Mouse (Mus musculus) forebrain, embryonic 16.5 days (tissue): ENCODE data around the gene Gm11032. TPM values are rescaled to one million over a fixed set of nuclear protein-coding genes. Genes with fewer than 3 reads are reported as not detected.
"Not testable (repeated sequence)": the region's sequence is repeated elsewhere in the genome, so short reads cannot be mapped to it uniquely, and the experiment has no call there.

Experiments used
- ATAC-seq: fragments of 200-750 bp; cut with Nextera tagmentation; 2 replicates; pipeline ENCODE4 v1.8.0; 2017; ENCODE audit warnings: mild to moderate bottlenecking, moderate library complexity
- H3K27ac ChIP-seq: fragments of 300-500 bp; sonication (generic); 2 replicates; pipeline ENCODE4 v1.5.1; 2014; ENCODE audit warnings: low read length, control low read depth
- H3K27me3 ChIP-seq: fragments of 300-500 bp; sonication (generic); replicated peaks from 2 replicates; pipeline ENCODE4 v1.6.1; 2014; ENCODE audit warnings: low read length; ENCODE audit not compliant: control insufficient read depth, insufficient read depth
- H3K36me3 ChIP-seq: fragments of 300-500 bp; sonication (generic); 2 replicates; pipeline ENCODE4 v1.6.1; 2014; ENCODE audit not compliant: control insufficient read depth, insufficient read depth
- H3K4me1 ChIP-seq: fragments of 300-500 bp; sonication (generic); replicated peaks from 2 replicates; pipeline ENCODE4 v1.6.1; 2014; ENCODE audit warnings: low read length; ENCODE audit not compliant: control insufficient read depth, insufficient read depth
- H3K4me2 ChIP-seq: fragments of 300-500 bp; sonication (generic); 2 replicates; pipeline ENCODE4 v1.6.1; 2014; ENCODE audit warnings: mild to moderate bottlenecking, low read length, control low read depth
- H3K4me3 ChIP-seq: fragments of 300-500 bp; sonication (generic); replicated peaks from 2 replicates; pipeline ENCODE4 v1.5.1; 2014; ENCODE audit warnings: mild to moderate bottlenecking, low read length, control low read depth
- H3K9ac ChIP-seq: fragments of 300-500 bp; sonication (generic); replicated peaks from 2 replicates; pipeline ENCODE4 v1.6.1; 2014; ENCODE audit warnings: low read depth, low read length, control low read depth
- H3K9me3 ChIP-seq: fragments of 300-500 bp; sonication (generic); 2 replicates; pipeline ENCODE4 v1.6.1; 2016; ENCODE audit warnings: low read length; ENCODE audit not compliant: control insufficient read depth
- WGBS: fragments of 180-500 bp; shearing (Covaris S2); extraction: QIAGEN DNeasy Blood & Tissue Kit; methylation state at CpG from one replicate; pipeline ENCODE4 v1.1.7; 2014; 5-methylcytosine and 5-hydroxymethylcytosine counted together
- polyA plus RNA-seq: library from polyadenylated mRNA; unstranded; fragments of >200 nt; fragmentation: Nextera tagmentation; extraction: Ambion mirVana; gene quantifications from 2 replicates; pipeline ENCODE4 v1.2.1, GENCODE M21; 2015

The Gm11032 gene
- not detected in 2 replicates for polyA plus RNA-seq

- Histone ChIP-seq H3K4me1 (no peaks in the 10 kb centered on the region), H3K36me3 (no peaks in the 10 kb centered on the region), H3K9me3 (no peaks in the 10 kb centered on the region), H3K9ac (no peak within 1 kb of the TSS), H3K4me3 (no peak within 1 kb of the TSS), H3K27me3 (no peaks in the 10 kb centered on the region), H3K27ac (no peak within 1 kb of the TSS), H3K4me2 (no peak within 1 kb of the TSS)
- ATAC-seq = no peak
- WGBS = 88% methylated on average over 16 of the region's 16 CpGs
Measured at GRCm38 (mm10) chr11:4620017-4620485, at the start of gene Gm11032. TSS of gene Gm11032 (plus strand) at chr11:4620067.

- Histone ChIP-seq H3K4me1 (0 out of 2 replicates have a peak, but pooled peaks cover 3% of the 10 kb centered on the region), H3K4me3 (no peak overlapping the region), H3K36me3 (no peaks in the 10 kb centered on the region), H3K9me3 (no peaks in the 10 kb centered on the region), H3K27ac (no peak overlapping the region), H3K9ac (no peak overlapping the region), H3K4me2 (no peak overlapping the region), H3K27me3 (no peaks in the 10 kb centered on the region)
- WGBS = 66% methylated on average over 4 of the region's 4 CpGs
- ATAC-seq = 0 out of 2 replicates have a peak, but pooled peaks have one; percentile 38
Measured at GRCm38 (mm10) chr11:4571491-4571901, 48.4 kb upstream of the Gm11032 start.

GRCm38 (mm10) chr11:4576090-4576732, 43.7 kb upstream of the Gm11032 start:
- WGBS = 96% methylated on average over 2 of the region's 2 CpGs
- not testable (repeated sequence) for ATAC-seq, H3K9me3 ChIP-seq, H3K4me2 ChIP-seq, H3K27me3 ChIP-seq, H3K9ac ChIP-seq, H3K4me1 ChIP-seq, H3K36me3 ChIP-seq, H3K27ac ChIP-seq, H3K4me3 ChIP-seq

GRCm38 (mm10) chr11:4577079-4577478, 42.8 kb upstream of the Gm11032 start:
- H3K9me3 ChIP-seq = no peaks in the 10 kb centered on the region
- no peak overlapping the region for H3K4me3 ChIP-seq
- 94% methylated on average over 2 of the region's 2 CpGs for WGBS
- no peak for ATAC-seq
- no peak overlapping the region for H3K27ac ChIP-seq
- H3K4me1 ChIP-seq = no peaks in the 10 kb centered on the region; the same call in 1 of the 2 replicates
- H3K4me2 ChIP-seq = no peak overlapping the region
- no peaks in the 10 kb centered on the region for H3K27me3 ChIP-seq
- H3K9ac ChIP-seq = no peak overlapping the region
- H3K36me3 ChIP-seq = no peaks in the 10 kb centered on the region

GRCm38 (mm10) chr11:4578682-4579081, 41.2 kb upstream of the Gm11032 start:
- 71% methylated on average over 2 of the region's 2 CpGs for WGBS
- Histone ChIP-seq H3K4me3 (no peak overlapping the region), H3K27ac (no peak overlapping the region), H3K36me3 (no peaks in the 10 kb centered on the region), H3K4me1 (no peaks in the 10 kb centered on the region; the same call in 1 of the 2 replicates), H3K4me2 (no peak overlapping the region), H3K27me3 (no peaks in the 10 kb centered on the region), H3K9me3 (no peaks in the 10 kb centered on the region), H3K9ac (no peak overlapping the region)
- no peak for ATAC-seq

- Histone ChIP-seq H3K36me3 (no peaks in the 10 kb centered on the region), H3K9ac (no peak overlapping the region), H3K4me2 (no peak overlapping the region), H3K4me1 (peaks cover 14% of the 10 kb centered on the region), H3K4me3 (no peak overlapping the region), H3K27ac (no peak overlapping the region), H3K27me3 (no peaks in the 10 kb centered on the region), H3K9me3 (no peaks in the 10 kb centered on the region)
- no peak for ATAC-seq
- WGBS = 91% methylated on average over 4 of the region's 4 CpGs
Measured at GRCm38 (mm10) chr11:4591811-4592210, 28.1 kb upstream of the Gm11032 start.

GRCm38 (mm10) chr11:4593491-4593848, 26.4 kb upstream of the Gm11032 start:
- H3K4me2 ChIP-seq = peak overlapping the region; percentile 56
- no peaks in the 10 kb centered on the region for H3K9me3 ChIP-seq
- WGBS = 15% methylated on average over 5 of the region's 5 CpGs
- H3K4me3 ChIP-seq = peak overlapping the region; percentile 98
- no peaks in the 10 kb centered on the region for H3K36me3 ChIP-seq
- H3K4me1 ChIP-seq = peaks cover 14% of the 10 kb centered on the region
- no peak overlapping the region for H3K27ac ChIP-seq
- peak overlapping the region; percentile 99 for H3K9ac ChIP-seq
- H3K27me3 ChIP-seq = no peaks in the 10 kb centered on the region
- no peak for ATAC-seq

GRCm38 (mm10) chr11:4593849-4594607, 25.8 kb upstream of the Gm11032 start:
- peak; percentile 90 for ATAC-seq
- Histone ChIP-seq H3K4me2 (peak overlapping the region; percentile 56), H3K27me3 (no peaks in the 10 kb centered on the region), H3K4me3 (peak overlapping the region; percentile 98), H3K27ac (peak overlapping the region; percentile 95), H3K9me3 (no peaks in the 10 kb centered on the region), H3K4me1 (peaks cover 14% of the 10 kb centered on the region), H3K36me3 (no peaks in the 10 kb centered on the region), H3K9ac (peak overlapping the region; percentile 99)
- WGBS = 1% methylated on average over 42 of the region's 45 CpGs

GRCm38 (mm10) chr11:4594608-4595500, 25.0 kb upstream of the Gm11032 start, which contains the start of gene Mtmr3:
TSS of gene Mtmr3 (minus strand) at chr11:4594863.
- H3K27me3 ChIP-seq = no peaks in the 10 kb centered on the region
- ATAC-seq = peak; percentile 93
- H3K4me1 ChIP-seq = peaks cover 14% of the 10 kb centered on the region
- peak within 1 kb of the TSS; percentile 99 for H3K9ac ChIP-seq
- H3K4me2 ChIP-seq = peak within 1 kb of the TSS; percentile 56
- peak within 1 kb of the TSS; percentile 98 for H3K4me3 ChIP-seq
- H3K27ac ChIP-seq = peak within 1 kb of the TSS; percentile 95
- H3K36me3 ChIP-seq = no peaks in the 10 kb centered on the region
- no peaks in the 10 kb centered on the region for H3K9me3 ChIP-seq
- WGBS = 5% methylated on average over 50 of the region's 53 CpGs
